Mouse (Mus musculus) mouse embryonic stem cell (cell line): ENCODE data around the gene Vps45.

ENCODE experiments used
- in situ Hi-C, 2 experiments: fragments of 300-500 bp; cut with MboI; formaldehyde crosslinking; loops; 1 replicate in 1 of 2; 3 replicates in 1 of 2; pipeline ENCODE4 v1.14.3; 2019 to 2020; ENCODE audit warnings: low sequenced_read_pairs in 2 of 2, low pct_unique_long_range_greater_than_20kb in 1 of 2, mixed read lengths in 1 of 2; ENCODE audit not compliant: unreplicated experiment in 1 of 2

The Vps45 gene

DNA sequence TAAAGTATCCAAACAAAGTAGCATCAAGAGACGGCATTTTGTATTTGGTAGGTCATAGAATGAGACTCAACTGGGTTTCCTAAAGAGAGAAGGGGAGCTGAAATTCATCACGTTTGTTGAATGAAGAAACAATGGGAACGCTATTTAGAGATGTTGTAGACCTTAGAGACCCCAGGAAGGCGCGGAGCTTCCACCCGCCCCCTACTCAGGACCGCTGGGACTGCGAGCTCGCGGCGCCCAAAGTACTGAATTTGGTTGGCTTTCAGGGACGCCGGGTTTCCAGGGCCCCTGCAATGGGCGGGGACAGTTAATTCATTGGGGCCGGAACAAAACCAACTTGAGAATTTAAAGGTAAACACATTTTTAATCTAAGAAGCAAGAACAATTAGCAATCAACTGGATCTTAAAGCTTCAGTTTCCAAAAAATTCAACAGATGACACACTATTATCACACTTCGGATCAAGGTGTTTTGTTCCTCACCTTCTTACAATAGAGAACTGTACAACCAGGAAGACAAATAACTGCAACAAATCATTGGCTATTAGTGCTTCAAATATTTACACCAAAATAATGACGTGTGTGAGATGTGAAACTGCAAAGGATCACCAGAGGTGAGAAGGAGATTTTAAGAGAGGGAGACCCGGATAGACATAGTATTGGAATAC lies at the start of gene Vps45:
Gene Vps45 (minus strand): TSS at position 236 of the 666 bp plus-strand sequence.
- in situ Hi-C loops = loop anchor here (5.0 to 10.0 kb wide), 2 partner anchors 84 to 96 kb away; no protein-coding TSS in a partner anchor

DNA sequence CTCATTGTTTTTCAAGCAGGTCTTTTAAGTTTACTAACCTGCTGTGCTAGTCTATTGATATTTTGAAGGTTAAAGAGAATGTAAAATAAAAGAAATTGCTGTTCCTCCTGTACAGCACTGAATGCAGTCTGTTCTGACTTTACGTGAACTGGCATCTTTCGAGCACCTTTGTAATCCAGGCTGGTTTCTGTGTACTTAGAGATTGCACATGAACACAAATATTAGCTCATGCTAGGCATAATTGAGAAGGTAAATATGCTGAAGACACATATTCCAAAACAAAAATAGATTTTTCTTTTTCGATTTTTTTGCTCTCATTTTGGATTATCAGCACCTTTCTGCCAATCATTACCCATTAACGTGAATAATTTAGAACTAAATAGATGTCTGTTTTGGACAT lies 47.9 kb upstream of the Vps45 start:
- in situ Hi-C loops = no loop called here

DNA sequence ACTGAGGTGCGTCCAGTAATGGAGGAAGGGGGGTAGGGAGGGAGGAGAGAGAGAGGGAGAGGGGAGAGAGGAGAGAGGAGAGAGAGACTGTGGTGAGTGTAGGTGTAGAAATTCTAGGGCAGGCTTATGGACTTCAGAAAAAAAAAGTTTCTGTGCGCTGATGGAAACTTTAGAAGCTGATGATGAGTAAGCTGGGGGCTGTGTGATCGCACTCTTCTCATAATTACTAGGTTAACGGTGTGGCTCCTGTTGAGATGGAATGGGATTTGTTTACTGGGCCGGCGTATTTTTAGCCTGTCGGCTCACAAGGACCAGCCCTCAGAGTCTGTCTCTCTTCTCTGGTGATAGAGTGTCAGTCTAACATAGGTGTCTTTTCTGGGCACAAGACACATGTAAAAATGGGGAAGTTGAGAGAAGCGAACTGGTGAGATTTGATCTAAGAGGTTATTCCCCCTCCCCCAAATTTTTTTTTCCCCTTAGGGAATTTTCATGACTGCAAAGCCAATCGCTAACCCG lies 47.0 kb upstream of the Vps45 start:
- in situ Hi-C loops = no loop called here

DNA sequence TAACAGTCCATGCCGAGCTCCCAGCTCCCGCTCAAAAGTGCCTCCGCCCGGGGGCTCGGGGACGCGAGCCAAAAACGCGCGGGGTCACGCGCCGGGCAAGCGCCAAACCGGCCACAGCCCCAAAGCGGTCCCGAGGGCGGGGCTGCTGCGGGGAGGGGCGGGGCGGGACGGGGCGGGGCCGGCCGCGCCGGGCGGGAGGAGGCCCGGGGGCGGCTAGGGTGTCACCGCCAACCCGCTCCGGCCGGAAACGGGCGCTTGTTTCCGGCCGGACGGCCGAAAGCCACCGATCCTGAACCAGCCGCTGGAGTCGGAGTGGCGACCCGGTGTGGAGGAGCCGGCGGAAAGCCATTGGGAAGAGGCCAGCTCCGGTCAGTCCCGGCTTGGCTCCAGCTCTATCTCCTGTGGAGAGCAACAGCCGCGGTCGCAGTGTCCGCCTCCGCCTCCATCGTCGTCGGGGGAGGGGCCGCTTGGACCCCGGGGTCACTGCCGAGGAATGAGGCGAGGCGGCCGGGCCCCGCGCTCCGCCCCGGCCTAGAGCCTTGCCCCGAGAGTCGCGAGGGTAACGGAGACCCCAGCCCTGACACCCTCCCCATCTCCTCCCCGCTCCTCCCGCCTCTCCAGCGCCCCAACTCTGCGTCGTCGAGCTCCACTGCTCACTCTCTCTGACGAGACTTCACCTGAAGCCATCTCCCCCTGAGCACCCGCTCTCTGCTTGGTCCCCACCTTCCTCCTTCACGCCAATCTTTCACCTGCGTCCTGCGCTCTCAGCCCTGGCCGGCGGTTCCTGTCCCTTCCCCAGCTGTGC lies 46.2 kb upstream of the Vps45 start, which contains the start of gene Otud7b:
Gene Otud7b (plus strand): TSS at position 267 of the 805 bp plus-strand sequence.
- in situ Hi-C loops = no loop called here

DNA sequence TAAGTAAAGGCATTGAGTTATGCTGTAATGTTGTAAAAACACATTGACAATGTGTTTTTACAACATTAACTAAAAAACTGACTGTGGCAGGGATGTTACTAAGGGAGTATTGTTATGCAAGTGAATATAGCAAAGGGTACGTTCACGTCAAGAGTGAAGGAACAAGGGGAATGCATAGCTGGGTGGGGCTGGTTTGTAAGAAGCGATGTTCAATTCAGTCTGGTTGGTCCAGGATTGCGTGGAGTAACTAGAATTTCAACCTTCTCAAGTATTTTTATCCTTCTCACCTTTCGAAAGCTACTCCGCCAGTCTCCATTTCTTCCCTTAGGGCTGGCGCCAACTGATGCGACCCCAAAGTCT lies 45.6 kb upstream of the Vps45 start:
- in situ Hi-C loops = no loop called here

DNA sequence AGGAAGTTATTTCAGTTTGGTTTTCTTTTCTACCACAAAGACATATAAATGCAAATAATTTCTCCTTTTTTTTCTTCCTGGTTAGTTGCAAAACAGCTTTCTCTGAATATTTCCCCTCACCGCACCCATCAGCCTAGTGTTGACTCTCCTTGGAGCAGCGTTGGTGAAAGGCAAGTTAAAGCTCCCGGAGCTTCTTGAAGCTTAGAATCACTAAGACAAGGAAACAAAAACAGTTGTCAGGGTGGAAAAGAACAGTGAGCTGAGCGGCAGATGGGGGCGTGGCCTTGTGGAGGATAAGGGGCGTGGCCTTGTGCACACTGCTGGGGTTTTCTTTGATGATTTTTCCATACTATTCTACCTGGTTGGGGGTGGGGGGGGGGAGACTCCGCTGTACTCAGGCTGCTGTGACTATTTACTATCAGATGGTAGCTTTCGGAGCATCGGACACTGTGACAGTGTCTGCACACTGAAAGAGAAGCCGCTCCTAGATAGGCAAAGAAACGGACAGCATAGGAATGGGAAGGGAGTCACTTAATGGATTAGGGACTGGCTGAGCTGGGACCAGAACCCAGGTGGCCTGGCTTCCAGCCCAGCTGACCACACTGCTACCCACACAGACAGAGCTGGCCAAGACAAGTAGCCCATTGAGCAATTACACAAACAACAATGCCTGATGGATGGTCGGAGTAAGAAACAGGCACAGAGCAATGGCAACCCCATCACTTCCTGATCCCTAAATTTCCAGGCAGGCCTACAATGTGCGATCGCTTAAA lies 44.0 kb upstream of the Vps45 start:
- in situ Hi-C loops = no loop called here

DNA sequence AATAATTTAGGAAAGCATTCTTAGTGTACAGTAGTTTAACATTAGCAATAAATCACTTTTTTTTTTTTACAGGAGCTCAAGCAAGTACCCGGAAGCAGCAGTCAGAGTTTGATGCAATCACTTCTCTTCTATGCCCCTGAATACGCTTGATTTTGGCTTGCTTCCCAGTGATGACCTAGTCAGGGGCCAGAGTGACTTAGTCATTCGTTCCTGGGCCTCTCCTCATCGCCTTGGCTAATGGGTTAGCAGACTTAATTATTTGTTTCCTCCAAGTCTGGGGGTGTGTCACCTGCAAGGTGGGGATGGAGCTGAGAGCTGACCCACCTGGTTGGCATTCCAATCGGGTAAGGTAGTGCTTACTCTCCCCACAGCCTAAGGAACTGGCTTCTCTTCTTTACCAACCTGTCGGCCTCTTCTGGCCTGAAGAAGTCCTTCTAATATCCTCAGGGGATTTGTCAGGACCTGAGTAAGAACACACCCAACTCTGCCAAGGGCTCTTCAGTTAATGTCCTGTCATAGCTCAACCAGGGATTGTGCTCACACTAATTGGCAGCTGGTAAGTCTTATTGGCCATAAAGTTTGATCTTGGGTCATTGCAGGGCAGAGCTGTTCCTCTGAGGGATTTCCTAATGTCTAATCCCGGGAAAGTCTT lies 40.5 kb upstream of the Vps45 start:
- in situ Hi-C loops = loop anchor here (10.0 to 25.0 kb wide), 2 partner anchors 56 to 314 kb away; no protein-coding TSS in a partner anchor

DNA sequence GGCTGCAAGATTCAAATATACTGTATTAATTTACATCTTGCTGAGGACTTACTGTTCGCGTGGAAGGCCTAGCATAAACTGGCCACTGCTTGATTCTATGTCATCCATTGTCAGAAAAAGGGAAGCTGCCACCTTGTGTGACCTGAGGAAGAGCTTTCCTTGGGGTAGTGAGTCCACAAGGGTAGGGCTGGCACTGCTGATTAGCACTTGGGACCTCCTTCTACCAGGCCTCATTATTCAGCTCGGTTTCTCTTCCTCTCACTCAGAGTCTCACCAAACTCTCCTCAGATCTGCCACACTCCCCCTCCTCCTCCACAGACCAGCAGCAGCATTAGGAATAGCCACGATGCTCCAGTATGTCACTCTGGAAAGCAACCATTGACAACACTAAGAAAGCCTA lies 39.9 kb upstream of the Vps45 start:
- in situ Hi-C loops = loop anchor here (10.0 to 25.0 kb wide), 2 partner anchors 57 to 314 kb away; no protein-coding TSS in a partner anchor

DNA sequence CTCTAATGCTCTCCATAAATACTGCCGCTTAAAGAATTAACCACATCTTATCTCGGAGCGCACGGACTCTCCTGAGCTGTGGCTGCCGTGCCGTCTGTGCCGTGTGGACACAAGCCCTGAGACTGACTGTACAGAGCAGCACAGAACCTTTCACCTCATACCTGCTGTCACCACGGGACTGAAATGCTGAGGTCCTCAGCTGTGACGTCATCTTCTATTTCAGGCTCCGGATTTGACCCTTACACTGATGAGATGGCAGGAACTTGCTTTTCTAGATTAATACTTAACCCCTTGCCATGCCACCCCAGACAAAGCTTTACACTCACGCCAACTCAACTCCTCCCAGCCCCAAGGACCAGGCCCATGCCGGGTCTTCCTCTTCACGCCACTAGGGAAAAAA lies 35.9 kb upstream of the Vps45 start:
- in situ Hi-C loops = loop anchor here (10.0 to 25.0 kb wide), 2 partner anchors 61 to 318 kb away; no protein-coding TSS in a partner anchor

DNA sequence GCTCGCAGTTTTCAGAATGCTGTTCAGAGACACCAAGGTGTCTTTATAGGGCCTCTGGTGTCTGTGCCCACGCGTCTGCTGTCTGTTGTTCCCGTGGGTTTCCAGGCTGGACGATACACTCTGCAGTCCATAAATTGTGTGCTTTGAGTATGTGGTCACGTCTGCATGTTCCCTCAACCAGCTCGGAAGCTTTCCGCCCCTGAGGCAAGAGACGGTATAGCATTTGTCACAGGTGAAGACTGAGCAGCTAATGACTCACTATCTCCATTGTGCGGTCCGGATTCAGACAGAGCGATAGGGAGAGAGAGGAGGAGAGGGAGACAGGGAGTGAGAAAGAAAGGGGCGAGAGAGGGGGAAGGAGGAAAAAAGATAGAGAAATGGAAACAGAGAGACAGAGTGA lies 35.2 kb upstream of the Vps45 start:
- in situ Hi-C loops = loop anchor here (10.0 to 25.0 kb wide), 2 partner anchors 61 to 319 kb away; no protein-coding TSS in a partner anchor

DNA sequence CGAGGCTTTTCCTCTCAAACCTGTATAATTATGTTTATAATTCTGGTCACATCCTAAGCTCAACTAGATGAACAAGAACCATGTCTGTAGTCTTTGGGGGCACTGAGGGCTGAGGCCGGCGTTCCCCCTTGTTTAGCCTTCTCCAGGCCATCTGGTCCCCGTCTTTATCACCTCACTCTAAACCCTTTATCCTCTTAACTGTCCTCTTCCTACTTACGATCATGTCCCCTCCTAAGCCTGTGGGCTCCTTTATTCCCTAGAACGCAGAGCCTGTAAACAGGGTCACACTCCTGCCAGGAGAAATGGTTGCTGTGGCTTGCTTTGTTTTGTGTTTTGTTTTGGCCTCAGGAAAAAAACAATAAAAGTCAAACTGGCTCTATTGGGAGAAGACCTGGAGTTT lies 33.7 kb upstream of the Vps45 start:
- in situ Hi-C loops = loop anchor here (10.0 to 25.0 kb wide), 2 partner anchors 63 to 320 kb away; no protein-coding TSS in a partner anchor

DNA sequence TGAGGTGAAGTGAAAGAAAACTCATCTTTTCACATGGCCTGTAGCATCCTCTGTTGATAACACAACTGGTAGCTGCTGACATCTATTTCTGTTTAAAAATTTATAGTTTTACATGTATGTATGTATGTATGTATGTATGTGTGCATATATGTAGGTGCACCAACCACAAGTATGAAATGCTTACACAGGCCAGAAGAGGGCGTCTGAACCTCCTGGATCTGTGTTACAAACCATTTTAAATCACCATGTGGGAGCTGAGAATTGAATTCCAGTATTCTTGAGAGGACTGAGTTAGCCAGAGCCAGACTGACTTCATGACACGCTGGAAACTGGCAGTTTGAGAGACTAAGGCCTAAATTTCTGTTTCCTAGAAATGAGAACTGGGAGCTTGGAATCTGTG lies 32.9 kb upstream of the Vps45 start:
- in situ Hi-C loops = loop anchor here (10.0 to 25.0 kb wide), 2 partner anchors 64 to 321 kb away; no protein-coding TSS in a partner anchor

DNA sequence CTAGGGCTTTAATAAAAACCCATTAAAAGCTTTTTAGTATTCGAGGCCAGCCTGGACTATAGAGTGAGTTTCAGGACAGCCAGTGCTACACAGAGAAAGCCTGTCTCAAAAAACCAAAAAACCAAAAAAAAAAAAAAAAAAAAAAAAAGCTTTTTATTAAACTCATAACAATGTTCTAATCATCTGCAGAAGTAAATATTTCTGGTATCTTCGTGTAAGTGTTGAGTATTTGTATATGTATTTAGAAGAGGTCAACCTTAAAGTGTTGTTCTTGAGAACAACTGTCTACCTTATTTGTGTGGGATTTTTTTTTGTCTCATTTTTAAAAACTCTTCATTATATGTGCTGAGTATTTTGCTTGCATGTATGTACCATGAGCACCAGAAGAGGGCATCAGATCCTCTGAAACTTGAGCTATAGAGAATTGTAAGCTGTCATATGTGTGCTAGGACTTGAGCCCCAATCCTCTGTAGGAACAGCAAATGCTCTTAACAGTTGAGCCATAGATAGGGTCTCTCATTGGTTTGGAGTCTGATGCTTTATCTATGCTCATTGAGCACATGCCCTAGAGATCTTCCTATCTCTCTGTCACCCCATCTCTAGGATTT lies 31.7 kb upstream of the Vps45 start:
- in situ Hi-C loops = loop anchor here (10.0 to 25.0 kb wide), 2 partner anchors 65 to 322 kb away; no protein-coding TSS in a partner anchor

DNA sequence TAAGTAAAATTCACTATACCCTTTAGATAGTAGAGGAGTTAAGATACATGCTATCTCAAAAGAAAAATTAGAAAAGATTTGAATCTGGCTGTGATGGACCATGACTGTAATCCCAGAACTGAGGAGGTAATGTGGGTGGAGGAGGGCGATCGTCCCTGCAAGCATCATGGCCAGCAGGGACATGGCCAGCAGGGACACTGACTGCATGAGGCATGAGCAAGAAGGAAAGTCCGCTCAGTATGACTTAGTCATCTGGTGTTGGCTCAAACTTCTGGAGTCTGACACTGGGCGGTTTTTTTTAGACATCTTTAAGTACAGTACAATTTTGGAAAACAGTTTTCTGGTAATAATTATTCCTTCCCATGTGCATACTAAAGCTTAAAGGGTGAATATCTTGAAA lies 29.5 kb upstream of the Vps45 start:
- in situ Hi-C loops = loop anchor here in 1 of 2 experiments (25.0 kb wide), 1 partner anchor 324 kb away; no protein-coding TSS in a partner anchor

DNA sequence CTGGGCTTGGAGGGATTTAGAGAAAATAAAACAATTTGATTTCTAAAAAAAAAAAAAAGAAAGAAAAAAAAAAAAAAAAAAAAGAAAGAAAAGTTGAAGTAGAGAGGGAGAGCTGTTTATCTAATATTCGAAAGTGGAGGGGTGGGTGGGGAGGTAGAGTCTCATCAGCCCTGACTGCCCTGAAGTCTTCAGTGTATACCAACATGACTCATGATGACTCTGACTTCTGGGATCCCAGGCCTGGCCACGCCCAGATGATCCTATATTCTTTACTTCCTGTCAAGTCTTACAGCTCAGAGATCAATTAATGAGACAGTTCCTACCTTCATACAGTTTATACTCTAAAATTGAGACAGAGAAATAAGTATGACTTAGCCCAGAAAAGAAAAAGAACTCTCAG lies 29.0 kb upstream of the Vps45 start:
- in situ Hi-C loops = loop anchor here in 1 of 2 experiments (25.0 kb wide), 1 partner anchor 325 kb away; no protein-coding TSS in a partner anchor

DNA sequence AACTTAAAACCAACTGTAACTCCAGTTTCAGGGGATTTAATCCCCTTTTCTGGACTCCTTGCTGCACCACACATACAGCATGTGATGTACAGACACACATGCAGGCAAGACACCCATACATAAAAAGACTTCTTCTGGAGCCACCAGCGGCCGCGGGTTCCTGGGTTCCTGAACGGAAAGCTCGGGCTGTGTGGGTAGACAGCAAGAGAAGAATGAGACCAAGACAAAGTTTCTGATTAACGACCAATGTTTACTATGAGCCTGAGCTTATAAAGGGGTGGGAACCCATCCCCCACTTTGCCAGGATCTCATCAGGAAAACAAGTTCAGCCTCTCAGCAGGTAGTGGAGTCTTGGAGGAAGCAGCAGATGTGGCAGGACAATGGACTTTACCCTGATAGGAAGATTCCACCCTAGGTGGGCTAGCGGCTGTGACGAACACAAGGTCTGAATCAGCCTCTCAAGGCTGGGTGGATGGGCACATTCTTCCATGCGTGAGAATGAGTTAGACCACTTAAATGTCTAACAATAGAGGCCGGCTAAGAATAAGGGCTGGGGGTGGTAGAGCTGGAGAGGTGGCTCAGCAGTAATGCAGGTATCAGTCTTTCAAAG lies 26.0 kb upstream of the Vps45 start:
- in situ Hi-C loops = loop anchor here in 1 of 2 experiments (25.0 kb wide), 1 partner anchor 328 kb away; no protein-coding TSS in a partner anchor
